Mouse (Mus musculus) limb, embryonic 14.5 days (tissue): ENCODE results near the gene Hdc. TPM values are rescaled to one million over a fixed set of nuclear protein-coding genes. Genes with fewer than 3 reads are reported as not detected.

Experiments
- ATAC-seq: fragments of 200-750 bp; cut with Nextera tagmentation; 2 replicates; pipeline ENCODE4 v1.8.0; 2017; ENCODE audit warnings: low read depth, moderate number of reproducible peaks, moderate TSS enrichment; ENCODE audit not compliant: low FRiP score
- DNase-seq: peaks from one replicate; pipeline ENCODE4 v3.0.0-alpha.2; 2015; ENCODE audit warnings: low spot score
- H3K27ac ChIP-seq: fragments of 300-500 bp; sonication (generic); replicated peaks from 2 replicates; pipeline ENCODE4 v1.5.1; 2014; ENCODE audit warnings: low read depth, mild to moderate bottlenecking, low read length, moderate library complexity, mixed read lengths
- H3K27me3 ChIP-seq: fragments of 300-500 bp; sonication (generic); 2 replicates; pipeline ENCODE4 v1.6.1; 2014; ENCODE audit warnings: low read length, mixed read lengths; ENCODE audit not compliant: control insufficient read depth, insufficient read depth
- H3K36me3 ChIP-seq: fragments of 300-500 bp; sonication (generic); 2 replicates; pipeline ENCODE4 v1.6.1; 2014; ENCODE audit warnings: mild to moderate bottlenecking, low read length, moderate library complexity, mixed read lengths; ENCODE audit not compliant: control insufficient read depth, insufficient read depth
- H3K4me1 ChIP-seq: fragments of 300-500 bp; sonication (generic); 2 replicates; pipeline ENCODE4 v1.6.1; 2014; ENCODE audit warnings: antibody characterized with exemption, low read length, mixed read lengths; ENCODE audit not compliant: control insufficient read depth, insufficient read depth
- H3K4me2 ChIP-seq: fragments of 300-500 bp; sonication (generic); replicated peaks from 2 replicates; pipeline ENCODE4 v1.6.1; 2014; ENCODE audit warnings: low read depth, mild to moderate bottlenecking, low read length, moderate library complexity; ENCODE audit not compliant: severe bottlenecking
- H3K4me3 ChIP-seq: fragments of 300-500 bp; sonication (generic); replicated peaks from 2 replicates; pipeline ENCODE4 v1.5.1; 2014; ENCODE audit warnings: low read length
- H3K9ac ChIP-seq: fragments of 300-500 bp; sonication (generic); 2 replicates; pipeline ENCODE4 v1.6.1; 2014; ENCODE audit warnings: mild to moderate bottlenecking, low read depth, low read length, moderate library complexity; ENCODE audit not compliant: severe bottlenecking
- H3K9me3 ChIP-seq: fragments of 300-500 bp; sonication (generic); 2 replicates; pipeline ENCODE4 v1.6.1; 2016; ENCODE audit warnings: low read length; ENCODE audit not compliant: control insufficient read depth
- POLR2A ChIP-seq: fragments of 200-500 bp; IDR thresholded peaks from 2 replicates; pipeline ENCODE4 v1.8.0; 2012; ENCODE audit warnings: inconsistent platforms, mild to moderate bottlenecking, moderate library complexity, borderline replicate concordance; ENCODE audit not compliant: insufficient read depth, insufficient read length; ENCODE audit errors: extremely low read depth
- WGBS: fragments of 180-500 bp; shearing (Covaris S2); extraction: QIAGEN DNeasy Blood & Tissue Kit; methylation state at CpG from one replicate; pipeline ENCODE4 v1.1.7; 2014; 5-methylcytosine and 5-hydroxymethylcytosine counted together
- polyA plus RNA-seq, 2 experiments: library from polyadenylated mRNA; depleted of rRNA in 1 of 2; stranded (reverse) in 1 of 2; unstranded in 1 of 2; fragments of >200 nt; fragmentation: Nextera tagmentation in 1 of 2; extraction: Ambion mirVana in 1 of 2; gene quantifications; 2 replicates each; pipeline versions ENCODE4 v1.2.1 to v1.2.3; 2012 to 2014

Hdc gene
- polyA plus RNA-seq, 2 experiments = 19.3 to 40.6 TPM

DNA sequence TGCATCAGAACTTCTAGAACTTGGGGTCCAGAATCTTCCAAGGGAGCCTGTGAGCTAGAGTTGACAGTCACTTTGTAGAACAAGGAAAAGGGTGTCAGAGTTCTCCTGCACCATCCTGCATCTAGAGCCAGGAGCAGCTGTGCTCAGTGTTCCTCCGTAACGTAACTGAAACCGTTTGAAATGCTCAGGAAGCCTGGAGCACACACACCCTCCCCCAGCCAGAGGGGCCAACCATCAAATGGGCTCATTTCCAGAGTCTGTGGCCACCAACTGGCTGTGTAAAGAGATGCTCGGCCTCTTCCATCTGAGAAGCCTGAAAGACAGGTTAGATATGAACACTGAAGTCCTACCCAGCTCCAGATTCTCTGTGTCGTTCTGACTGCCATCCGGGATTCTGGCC, 35.1 kb downstream of the Hdc start:
- 43% methylated on average over 6 of the region's 6 CpGs for WGBS

DNA sequence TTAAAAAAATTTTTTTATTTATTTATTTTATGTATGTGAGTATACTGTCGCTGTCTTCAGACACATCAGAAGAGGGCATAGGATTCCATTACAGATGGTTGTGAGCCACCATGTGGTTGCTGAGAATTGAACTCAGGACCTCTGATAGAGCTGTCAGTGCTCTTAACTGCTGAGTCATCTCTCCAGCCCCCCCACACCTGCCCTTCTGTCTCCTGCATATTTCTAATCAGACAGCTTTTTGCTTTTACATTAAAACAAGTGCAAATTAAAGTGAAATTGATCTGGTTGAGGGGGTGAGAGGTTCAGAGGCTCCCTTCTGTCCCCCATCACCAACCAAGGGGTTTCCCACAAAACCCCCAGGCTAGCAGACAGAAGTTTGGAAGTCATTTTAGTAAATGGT, 39.8 kb downstream of the Hdc start:
- Histone ChIP-seq H3K9ac (no peak overlapping the region), H3K27ac (no peak overlapping the region), H3K9me3 (no peaks in the 10 kb centered on the region), H3K36me3 (no peaks in the 10 kb centered on the region), H3K4me2 (no peak overlapping the region), H3K4me3 (no peak overlapping the region), H3K27me3 (no peaks in the 10 kb centered on the region), H3K4me1 (no peaks in the 10 kb centered on the region)
- no peak for TF ChIP-seq POLR2A
- no peak for ATAC-seq
- WGBS = 89% methylated on average over 1 of the region's 1 CpGs
- DNase-seq = no peak

More for the DNA sequence above, 35.1 kb downstream of the Hdc start:
- H3K4me2 ChIP-seq = no peak overlapping the region
- no peak overlapping the region for H3K27ac ChIP-seq
- no peak overlapping the region for H3K4me3 ChIP-seq
- ATAC-seq (no peak), DNase-seq (no peak)
- no peaks in the 10 kb centered on the region for H3K27me3 ChIP-seq
- no peaks in the 10 kb centered on the region for H3K36me3 ChIP-seq
- H3K4me1 ChIP-seq = no peaks in the 10 kb centered on the region
- H3K9ac ChIP-seq = no peak overlapping the region
- no peak for TF ChIP-seq POLR2A
- no peaks in the 10 kb centered on the region for H3K9me3 ChIP-seq

DNA sequence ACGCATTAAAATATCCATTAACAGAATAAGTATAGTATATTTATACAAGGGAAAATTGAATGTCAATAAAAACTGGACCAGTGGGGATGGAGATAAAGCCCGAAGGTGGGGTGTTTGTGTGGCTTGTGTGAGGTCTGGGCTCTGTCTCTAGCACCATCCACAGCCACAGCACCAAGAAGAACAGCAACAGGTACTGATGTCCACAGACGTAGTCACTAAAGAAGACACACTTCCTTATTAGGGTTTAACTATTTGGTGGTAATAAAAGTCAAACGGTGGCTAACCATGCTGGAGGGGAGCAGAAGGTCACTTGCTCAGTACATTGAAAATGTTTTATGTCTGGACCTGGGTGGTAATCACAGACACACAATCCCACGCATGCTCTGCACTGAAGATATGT, 41.7 kb downstream of the Hdc start:
- TF ChIP-seq POLR2A = no peak
- ATAC-seq = no peak

DNA sequence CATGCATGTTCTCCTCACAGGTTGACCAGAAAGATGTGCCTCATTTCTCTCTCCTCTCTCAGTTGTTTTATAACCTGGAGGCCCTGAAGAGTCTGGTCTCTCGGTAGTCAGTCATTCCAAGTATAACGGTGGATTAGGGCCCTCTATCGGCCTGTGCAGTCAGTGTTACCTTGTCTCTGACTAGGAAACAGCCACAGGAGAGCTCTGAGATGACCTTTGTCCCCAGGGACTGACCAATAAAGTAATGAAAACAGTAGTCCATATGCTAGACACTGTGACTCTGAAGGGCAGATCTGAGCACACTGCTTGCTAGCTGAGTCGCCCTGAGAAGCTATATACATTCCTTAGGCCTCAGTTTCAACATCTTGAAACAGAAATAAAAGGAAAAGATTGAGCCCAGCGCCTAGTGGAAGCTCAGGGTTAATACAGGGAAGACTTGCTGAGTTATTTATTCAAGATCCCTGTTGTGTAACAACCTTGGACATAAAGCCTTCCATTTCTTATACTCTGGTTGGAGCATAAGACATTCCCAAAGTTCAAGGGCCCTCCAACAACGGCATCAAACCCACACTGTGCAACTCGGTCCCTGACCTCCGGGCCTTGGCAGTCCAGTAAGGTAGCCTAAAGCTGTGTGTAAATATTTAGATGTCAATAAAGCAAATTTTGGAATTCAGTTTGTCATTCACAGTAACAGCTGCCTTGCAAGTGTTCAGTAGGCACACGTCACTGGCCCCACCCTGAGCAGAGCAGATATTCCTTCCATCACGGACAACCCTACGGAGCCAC, 43.5 kb downstream of the Hdc start:
- no peak for ATAC-seq
- WGBS = 79% methylated on average over 11 of the region's 11 CpGs
- Histone ChIP-seq H3K4me1 (peaks cover 7% of the 10 kb centered on the region; the same call in 1 of the 2 replicates), H3K9me3 (no peaks in the 10 kb centered on the region), H3K4me2 (no peak overlapping the region), H3K36me3 (no peaks in the 10 kb centered on the region), H3K27ac (no peak overlapping the region), H3K4me3 (no peak overlapping the region), H3K9ac (no peak overlapping the region), H3K27me3 (no peaks in the 10 kb centered on the region)
- no peak for TF ChIP-seq POLR2A
- no peak for DNase-seq

More for the DNA sequence above, 41.7 kb downstream of the Hdc start:
- Histone ChIP-seq H3K9me3 (no peaks in the 10 kb centered on the region), H3K4me2 (no peak overlapping the region), H3K4me1 (peaks cover 3% of the 10 kb centered on the region; the same call in 1 of the 2 replicates), H3K27me3 (no peaks in the 10 kb centered on the region), H3K9ac (no peak overlapping the region), H3K36me3 (no peaks in the 10 kb centered on the region), H3K4me3 (no peak overlapping the region), H3K27ac (no peak overlapping the region)
- WGBS = 68% methylated on average over 5 of the region's 5 CpGs
- no peak for DNase-seq

DNA sequence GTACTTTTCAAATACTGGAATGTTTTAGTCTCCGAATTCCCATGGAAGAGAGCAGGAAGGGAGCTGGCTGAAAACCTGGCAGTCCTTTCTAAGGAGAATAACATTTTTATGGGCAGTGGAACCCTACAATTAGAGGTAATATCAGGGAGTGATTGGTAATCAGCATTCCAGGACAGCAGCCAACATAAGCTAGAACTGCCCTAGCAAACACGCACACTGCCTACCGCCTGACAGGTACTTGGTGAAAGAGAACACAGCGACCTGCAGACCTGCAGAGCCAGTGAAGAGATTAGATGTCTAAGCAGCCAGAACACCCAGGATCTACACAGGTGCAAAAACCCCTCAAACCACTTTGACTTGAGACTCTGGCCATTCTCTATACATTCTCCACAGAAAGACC, 46.4 kb downstream of the Hdc start:
- Histone ChIP-seq H3K9me3 (no peaks in the 10 kb centered on the region), H3K9ac (no peak overlapping the region), H3K4me2 (no peak overlapping the region), H3K4me3 (no peak overlapping the region), H3K27me3 (no peaks in the 10 kb centered on the region), H3K27ac (no peak overlapping the region), H3K4me1 (peaks cover 7% of the 10 kb centered on the region; the same call in 1 of the 2 replicates), H3K36me3 (no peaks in the 10 kb centered on the region)
- DNase-seq = no peak
- TF ChIP-seq POLR2A = no peak
- WGBS = 48% methylated on average over 4 of the region's 4 CpGs
- ATAC-seq = no peak
